Mouse (Mus musculus): Measurements from ENCODE around the gene Rcc1l. TPM values are rescaled to one million over a fixed set of nuclear protein-coding genes. Genes with fewer than 3 reads are reported as not detected.
A peak's percentile ranks its signal among the peaks of the same experiment; 100 is the strongest.

Rcc1l gene
- total RNA-seq (2021) = 10 to 100 TPM; 18.6 to 20.4 TPM
- long read RNA-seq, experiment 1, transcript Rcc1l-201 (11 exons, 2,321 nt) = major isoform, 20 of 31 reads
- long read RNA-seq, experiment 1, partial matches to known transcripts = 0 of 31 reads
- long read RNA-seq, experiment 1, other reads (novel, unspliced or antisense) = 11 of 31 reads
- long read RNA-seq, experiment 2, transcript Rcc1l-201 (11 exons, 2,321 nt) = major isoform, 28 of 39 reads
- long read RNA-seq, experiment 2, partial matches to known transcripts = 2 of 39 reads
- long read RNA-seq, experiment 2, other reads (novel, unspliced or antisense) = 9 of 39 reads

DNA sequence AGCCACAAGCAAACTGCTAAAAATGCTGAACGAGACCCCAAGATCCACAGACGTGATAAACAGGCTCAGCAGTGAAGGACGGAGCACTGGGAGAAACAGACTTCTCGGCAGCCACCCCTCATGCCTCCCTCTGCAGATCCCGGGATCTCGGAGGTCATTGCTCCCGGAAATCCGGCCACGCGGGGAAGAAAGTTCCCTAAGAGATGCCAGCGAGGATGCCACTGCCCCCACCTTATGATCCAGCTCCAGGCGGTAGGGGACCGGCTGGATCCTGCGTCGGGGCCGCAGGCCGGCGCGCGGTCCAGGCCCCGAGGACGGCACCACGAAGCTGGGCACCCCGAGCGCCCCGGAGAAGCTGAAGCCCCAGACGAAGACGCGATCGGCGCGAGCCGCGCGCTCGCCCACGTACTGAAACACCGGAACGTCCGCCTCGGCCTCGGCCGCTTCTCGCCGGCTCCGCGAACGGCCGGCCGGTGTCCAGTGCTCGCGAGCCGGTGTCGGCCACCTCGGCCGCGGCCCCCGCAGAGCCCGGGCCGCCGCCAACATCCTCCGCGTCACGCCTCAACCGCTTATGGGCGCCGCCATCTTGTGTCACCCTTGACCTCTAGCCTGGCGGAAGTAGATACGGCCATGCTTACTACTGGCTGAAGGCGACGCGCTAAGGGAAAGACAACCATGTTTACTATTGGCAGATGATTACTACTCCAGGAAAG is at the start of gene Rcc1l:
Gene Rcc1l, minus strand, starts transcription at position 606 of the 713 bp plus-strand sequence.
- peak; percentile 77 for DNase-seq

DNA sequence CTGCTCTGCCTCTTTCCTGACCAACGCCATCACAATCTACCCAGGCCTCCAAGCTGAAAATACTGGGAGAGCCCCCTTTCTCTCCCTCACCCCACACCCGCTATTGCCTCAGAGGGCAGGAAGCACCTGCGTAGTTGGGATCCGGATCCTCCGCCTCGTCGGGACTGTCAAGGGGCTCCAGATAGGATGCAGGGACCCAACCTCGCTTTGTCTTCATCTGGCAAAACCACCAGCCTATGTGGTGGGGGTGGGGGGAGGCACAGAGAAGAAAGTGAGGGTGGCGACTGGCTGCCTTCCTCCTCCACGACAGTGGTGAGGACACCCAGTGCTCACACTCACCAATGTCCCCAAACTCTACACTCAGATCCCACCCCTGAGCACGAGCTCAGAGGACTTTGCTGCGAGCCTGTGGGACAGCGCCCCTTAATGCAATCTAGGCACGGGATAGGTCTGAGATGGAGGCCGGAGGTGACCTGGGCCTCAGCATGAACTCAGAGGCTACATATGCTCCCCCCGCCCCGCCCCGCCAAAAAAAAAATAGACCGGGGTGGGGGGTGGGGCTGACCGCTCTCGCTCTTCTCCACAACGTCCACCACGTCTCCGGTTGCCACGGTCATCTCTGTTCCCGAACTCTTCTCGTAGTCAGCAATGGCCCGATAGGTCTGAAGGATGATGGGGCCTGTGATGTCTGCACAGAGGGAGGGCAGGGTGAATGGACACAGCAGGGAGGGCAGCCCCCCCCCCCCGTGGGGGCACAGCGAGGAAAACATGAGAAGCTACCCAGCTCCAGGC is 48.7 kb upstream of the Rcc1l start:
- no peak for DNase-seq

DNA sequence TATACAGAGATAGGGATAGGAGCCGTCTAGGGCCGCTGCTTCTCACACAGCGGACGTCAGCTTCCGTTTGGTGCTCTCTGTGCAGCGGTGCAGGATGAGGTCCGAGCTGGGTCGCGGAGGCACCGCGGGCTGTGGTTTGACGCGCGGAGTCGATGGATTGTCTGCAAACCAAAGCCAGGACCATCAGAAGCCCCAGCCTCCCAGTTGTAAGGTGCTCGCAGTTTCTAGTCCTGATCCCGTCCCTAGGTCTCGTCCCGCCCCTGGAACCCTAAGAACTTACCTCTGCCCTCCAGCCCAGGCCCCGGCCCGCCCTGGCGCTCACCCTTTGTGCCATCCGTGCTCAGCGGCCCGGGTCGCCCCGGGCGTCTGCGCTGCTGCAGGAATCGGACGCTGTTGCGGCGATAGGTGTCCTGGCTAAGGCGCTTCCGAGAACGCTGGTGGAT is 45.2 kb upstream of the Rcc1l start:
- DNase-seq = no peak

DNA sequence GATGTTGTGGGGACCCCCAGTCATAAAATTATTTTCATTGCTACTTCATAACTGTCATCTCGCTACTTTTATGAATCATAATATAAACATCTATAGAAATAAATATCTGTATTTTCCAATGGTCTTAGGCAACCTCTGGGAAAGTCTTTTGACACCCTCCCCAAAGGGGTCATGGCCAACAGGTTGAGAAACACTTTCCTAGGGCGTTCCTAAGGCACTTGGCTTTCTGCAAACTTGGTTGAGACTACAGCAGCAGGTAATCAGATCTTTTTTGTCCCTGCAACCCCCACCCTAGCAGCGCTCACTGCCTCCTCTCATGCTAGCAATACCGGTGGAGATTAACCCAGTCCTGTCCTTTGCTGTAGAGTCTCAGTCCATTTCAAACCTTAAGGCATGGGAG is 44.7 kb upstream of the Rcc1l start:
- DNase-seq = no peak

DNA sequence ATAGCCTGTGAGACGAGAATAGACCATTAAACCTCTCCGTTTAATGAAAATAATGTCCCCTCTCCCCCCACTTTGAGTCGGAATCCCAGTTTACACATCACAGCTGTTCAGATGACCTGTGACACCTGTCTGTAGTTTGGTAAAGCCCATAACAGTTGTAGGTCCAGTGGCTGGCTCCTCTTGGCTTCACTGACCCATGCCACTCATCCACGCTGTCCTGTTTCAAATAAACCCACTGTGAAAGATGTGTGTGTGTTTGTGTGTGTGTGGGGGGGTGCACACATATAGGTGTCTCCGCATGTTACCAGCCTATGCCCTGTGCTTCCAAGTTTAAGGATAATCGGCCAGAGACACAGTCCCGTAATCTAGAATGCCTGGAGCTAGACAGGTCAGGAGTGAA is 41.3 kb upstream of the Rcc1l start:
- no peak for DNase-seq

DNA sequence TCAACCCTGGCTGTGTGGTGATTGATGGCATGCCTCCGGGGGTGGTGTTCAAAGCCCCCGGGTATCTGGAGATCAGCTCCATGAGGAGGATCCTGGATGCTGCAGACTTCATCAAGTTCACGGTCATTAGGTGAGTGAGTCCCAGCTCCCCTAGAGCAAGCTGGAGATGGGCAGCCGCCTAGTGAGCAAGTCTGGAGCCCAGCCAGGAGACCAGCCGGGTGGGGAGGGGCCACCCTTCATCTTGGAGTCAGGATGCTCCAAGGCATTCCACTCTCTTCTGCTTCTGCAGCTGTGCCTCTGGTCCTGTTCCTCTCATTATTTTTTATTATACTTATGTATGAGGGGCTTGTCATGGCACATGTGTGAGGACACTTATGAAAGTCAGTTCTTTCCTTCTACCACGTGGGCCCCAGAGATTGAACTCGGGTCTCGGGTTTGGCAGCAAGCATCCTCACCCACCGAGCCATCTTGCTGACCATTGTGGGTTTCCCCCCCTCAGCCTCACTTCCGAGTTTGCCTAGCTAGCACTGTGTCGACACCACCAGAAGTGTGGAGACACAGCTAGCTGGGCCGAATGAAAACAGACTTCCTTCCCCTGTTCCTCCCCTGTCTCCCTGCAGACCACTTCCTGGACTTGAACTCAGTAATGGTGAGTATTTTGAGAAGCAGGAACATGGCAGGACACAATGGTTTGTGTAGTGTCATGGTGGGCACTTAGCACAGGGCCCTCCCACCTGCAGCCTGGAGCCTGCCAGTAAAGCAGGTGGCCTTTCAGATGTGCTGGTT is 37.6 kb upstream of the Rcc1l start:
- no peak for DNase-seq

DNA sequence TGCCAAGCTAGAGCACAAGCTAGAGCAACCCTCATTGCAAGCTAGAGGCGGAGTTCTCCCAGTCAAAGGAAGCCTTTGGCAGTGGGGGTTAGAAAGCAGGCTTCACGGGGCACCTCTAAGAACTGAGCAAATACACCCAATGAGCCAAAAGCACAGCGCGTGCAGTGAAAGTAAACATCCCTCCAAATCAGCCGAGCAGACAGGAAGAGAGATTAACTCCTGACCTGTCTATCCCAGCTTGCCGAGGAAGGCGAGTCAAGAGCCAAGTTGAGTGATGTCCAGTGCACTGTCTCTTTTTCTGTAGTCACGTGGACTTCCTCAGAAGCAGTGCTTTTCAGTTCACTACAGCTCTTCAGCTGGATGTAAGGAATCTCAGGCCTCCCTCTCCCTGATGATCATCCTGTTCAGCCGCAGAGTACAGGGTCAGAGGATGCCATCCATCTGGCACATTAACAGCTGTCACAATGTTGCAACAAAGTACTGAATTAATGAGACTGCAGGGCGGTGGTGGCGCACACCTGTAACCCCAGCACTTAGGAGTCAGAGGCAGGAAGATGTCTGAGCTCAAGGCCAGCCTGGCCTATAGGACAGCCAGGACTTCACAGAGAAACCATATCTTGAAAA is 33.5 kb upstream of the Rcc1l start:
- DNase-seq = no peak

DNA sequence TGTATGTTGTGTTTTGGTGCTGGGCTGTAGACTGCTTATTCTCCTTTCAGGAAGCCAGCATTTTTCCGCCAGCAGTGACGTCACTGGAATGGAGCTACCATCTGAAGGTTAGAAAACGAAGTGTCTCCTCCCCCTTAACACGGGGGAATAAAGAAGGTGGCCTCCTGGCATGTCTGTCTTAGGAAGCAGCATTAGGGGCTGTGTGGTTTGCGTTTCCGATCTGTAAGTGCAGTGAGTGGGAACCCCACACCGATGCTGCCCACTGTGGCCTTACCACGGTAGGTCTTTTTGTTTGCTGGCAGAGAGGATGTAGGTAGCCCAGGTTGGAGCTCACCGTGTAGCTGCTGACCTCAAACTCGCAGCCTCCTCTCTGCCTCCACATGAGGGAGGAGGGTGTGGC is 30.1 kb upstream of the Rcc1l start:
- DNase-seq = no peak

DNA sequence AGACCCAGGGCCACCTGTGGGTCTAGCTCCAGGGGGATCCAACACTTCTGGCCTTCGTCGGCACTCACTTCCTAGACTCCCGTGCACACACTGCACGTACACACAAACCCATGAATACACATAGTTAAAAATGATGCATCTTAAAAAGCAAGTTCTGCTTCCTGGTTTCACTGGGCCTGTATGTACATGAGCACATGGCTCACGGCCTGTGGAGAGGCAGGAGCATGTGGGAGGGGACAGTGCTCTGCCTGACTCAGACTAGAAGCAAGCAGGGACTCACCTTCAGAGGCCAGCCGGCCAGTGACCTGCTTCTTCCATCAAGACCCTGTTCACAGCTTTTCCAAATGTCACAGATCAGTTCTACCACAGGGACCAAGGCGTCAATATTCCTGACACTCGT is 17.1 kb upstream of the Rcc1l start:
- no peak for DNase-seq

DNA sequence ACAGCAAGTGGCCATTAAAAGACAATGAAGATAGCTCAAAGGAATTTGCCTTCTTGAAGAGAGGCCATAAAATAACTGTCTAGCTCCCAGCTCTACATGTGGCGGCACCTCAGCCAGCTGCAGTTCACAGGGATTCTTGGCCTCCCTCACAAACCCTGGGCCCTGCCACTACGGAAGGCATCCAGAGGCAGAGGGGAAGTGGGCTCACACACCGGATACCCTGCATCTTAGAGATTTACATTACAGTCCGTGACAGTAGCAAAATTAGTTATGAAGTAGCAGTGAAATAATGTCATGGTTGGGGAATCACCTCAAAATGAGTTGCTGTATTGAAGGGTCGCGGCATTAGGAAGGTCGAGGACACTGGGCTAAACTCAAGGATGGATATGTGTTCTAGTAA is 12.0 kb upstream of the Rcc1l start:
- no peak for DNase-seq

DNA sequence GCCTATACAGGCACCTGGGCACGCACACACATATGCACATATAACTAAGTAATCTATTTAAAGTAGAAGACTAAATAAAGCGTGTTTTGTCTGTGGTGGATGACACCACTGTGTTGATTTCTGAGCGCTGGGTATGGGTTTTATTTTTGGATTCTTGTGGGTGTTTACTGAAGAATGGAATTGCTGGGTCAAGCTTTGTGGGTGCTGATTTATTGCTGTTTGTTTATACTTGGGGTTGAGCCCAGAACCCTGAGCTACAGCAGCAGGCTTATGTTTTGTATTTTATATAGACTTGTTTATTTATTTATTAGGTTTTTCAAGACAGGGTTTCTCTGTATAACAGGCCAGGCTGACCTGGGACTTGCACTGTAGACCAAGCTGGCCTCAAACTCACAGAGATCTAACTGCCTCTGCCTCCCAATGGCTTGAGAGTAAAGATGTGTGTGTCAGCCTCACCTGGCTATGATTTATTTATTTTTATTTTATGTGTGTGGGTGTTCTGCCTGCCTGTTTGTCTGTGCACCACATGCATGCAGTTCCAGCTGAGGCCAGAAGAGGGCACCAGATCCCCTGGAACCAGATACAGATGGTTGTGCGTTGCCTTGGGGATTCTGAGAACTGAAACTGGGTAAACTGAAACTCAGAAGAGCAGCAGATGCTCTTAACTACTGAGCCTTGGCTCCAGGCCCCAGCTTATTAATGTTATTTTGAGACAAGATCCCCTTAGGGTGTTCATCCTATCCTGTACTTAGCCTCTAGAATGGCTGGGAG is 10.6 kb upstream of the Rcc1l start:
- DNase-seq = no peak

DNA sequence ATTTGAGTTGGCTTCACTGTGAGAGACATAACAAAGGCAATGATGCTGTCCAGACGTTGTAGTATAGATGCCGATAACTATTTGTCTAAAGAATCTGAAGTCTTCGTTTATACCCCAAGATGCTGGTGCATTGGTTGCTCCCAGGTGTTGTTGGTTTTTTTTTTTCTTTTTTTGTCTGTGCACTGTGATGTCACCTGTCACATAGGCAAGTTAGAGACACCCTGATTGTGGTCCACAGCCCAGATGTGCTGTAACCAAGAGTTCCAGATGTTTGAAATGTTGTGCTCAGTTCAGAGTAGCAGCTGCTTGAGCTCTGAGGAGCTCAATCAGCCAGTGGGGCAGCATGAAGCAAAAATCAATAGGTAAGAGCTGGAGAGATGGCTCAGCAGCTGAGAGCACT is 9.5 kb upstream of the Rcc1l start:
- DNase-seq = no peak

DNA sequence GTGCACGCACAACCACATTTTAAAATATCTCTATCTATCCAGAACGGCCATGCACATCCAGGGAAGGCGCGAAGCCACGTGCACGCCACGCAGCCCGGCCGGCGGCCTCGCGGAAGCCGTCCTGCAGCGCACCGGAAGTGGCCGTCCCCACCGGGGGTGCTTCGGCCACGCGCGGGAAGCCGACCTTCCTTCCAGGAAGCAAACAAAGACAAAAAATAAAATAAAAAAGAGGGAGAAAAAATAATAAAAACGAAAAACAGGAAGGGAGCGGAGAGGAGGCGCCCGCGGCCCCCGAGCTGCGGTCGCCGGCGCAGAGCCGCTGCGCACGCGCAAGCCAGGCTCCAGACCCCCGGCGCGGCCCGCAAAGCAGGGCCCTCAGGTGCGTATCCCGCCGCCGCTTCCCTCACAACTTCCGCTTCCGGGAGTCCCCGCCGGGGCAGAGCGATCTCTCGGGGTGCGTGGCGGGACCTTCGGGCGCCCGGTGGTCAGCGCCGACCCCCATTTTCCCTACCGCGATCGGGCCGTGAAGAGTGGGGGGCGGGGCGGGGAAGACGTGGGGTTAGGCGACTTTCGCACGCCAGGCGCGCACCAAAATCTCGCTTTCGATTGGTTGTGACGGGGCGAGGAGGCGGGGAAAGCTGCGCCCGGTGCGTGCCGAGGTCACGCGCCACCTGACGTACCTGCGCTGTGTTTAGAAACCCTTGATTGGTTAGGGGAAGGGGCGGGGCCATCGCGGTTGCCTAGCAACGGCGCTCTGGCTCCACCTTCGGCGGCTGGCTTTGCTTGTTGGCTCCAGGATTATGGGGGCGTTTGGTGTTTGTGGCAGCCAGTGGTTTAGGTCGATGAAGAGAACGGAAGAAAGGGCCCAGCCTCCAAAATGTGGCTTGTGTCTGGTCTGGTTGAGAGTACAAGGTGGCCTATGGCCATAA is 7.6 kb upstream of the Rcc1l start, which contains the start of gene Gtf2ird2:
Gene Gtf2ird2, plus strand, starts transcription at position 140 of the 929 bp plus-strand sequence.
- peak; percentile 98 for DNase-seq

DNA sequence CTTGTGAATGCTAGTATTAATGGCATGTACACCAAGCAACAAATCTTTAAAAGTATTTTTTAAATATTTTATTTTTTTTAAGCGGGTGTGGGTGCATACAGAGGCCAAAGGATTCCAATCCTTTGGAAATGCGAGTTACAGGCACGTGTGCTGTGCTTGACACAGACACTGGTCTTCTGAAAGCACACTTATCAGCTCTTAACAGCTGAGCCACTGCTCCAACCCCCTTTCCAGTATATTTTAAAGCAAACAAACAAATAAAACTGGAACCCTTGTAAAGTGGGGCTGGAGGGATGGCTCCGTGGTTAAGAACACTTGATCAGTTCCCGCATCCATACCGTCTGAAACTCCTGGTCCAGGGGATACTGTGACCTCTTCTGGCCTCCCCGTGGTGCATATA is 6.6 kb upstream of the Rcc1l start:
- no peak for DNase-seq

DNA sequence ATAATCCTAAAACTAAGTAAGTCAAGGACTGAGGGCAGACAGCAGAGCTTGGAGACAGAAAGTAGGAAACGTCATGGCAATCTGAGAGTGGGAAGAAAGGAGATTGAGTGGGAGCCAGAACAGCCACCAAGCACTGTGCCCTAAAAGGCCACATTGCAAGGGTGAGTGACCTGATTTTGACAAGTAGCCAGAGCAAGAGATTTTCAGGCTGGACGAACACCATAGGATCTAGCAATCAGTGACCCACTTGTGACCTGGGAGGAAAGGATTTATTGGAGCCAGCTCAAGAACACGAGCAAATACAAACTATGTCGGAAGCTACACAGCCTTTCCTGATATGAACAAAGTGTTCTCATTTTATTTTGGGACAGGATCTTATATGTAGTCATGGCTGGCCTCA is 6.2 kb upstream of the Rcc1l start:
- peak; percentile 43 for DNase-seq

DNA sequence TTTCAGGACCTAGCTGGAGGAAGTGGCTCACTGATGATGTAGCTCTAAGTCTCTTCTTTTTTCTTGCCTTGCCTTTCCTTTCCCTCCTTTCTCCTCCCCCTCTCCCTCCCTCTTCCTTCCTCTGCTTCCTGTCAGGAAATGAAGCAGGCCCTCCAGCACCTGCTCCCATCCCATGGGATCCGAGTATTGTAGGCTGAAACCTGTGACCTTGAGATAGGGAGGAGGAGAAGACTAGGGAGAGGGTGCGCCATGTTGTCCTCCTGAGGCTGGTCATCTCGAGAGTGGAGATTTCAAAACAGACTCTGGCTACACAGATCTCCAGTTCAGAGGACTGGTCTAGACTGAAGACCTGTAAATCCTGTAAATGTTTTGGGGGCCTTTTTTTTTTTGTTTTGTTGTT is 5.6 kb upstream of the Rcc1l start:
- DNase-seq = no peak

DNA sequence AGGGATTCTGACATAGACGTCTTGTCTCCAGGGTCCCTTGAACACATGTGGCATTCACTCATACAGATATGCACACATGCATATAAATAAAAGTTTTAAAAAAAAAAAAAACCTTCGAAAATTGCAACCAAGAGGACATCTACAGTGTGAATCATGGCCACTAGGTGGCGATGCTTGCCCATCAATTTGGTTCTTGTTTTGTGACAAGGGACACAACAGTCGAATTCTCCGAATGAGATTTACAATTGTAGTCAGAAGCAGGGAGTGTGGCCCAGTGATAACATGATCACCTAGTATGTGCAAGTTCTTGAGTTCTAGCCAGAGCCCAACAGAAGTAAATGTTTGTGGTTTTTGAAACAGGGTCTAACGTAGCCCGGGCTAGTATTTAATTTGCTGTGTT is 3.3 kb upstream of the Rcc1l start:
- no peak for DNase-seq

DNA sequence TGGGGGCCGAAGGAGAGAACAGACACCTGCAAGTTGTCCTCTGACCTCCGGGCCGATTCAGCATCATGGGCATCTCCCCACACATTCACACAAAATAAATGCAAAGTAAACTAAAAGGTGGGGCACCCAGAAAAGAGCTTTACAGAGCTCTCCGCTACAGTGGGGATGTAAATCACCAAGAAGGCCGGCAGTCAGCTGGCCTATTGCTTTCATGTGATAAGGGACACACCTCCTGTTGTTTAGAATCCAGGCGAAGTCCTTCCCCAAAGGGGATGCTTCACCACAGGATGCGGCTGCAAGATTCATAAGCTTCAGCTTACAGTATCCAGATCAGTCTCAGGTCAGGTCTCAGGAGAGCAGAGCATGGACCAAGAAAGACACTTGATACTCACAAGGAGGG is 2.0 kb upstream of the Rcc1l start:
- DNase-seq = no peak

DNA sequence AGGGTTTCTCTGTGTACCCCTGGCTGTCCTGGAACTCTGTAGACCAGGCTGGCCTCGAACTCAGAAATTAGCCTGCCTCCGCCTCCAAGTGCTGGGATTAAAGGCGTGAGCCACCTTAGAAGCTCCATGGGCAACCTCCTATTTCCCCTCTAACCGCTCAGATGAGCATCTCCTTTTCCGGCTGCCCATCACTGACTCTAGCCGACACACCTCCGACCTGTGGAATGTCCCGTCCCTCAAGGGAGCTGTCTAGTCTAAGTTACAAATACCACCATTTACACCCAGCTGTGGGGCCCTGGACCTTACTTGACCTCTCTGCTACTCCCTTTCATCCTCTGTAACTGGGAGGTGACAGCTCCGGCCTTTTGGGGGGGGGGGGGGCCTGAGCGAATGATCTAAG is 878 bp downstream of the Rcc1l start:
- DNase-seq = no peak

DNA sequence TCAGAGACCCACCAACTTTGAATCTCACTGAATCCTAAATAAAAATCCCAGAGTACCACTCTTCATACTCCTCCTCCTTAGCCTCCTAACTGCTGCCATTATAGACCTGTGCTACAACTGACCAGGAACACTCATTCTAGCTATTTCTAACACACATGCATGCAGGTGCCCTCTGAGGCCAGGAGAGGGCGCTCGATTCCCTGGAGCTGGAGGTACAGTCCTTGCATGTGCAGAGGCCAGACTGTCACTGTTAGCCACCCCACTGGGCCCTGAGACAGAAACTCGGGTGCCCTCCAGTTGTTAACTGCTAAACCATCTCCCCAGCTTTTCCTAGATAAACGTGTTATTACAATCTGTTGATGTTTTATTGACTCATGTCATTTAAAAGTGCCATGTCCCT is 3.4 kb downstream of the Rcc1l start:
- DNase-seq = no peak

Measured in gastrocnemius, postnatal 25 days (tissue).